Comparison of ENCODE assay signal across 8 mouse cellular contexts in the genomic region with DNA sequence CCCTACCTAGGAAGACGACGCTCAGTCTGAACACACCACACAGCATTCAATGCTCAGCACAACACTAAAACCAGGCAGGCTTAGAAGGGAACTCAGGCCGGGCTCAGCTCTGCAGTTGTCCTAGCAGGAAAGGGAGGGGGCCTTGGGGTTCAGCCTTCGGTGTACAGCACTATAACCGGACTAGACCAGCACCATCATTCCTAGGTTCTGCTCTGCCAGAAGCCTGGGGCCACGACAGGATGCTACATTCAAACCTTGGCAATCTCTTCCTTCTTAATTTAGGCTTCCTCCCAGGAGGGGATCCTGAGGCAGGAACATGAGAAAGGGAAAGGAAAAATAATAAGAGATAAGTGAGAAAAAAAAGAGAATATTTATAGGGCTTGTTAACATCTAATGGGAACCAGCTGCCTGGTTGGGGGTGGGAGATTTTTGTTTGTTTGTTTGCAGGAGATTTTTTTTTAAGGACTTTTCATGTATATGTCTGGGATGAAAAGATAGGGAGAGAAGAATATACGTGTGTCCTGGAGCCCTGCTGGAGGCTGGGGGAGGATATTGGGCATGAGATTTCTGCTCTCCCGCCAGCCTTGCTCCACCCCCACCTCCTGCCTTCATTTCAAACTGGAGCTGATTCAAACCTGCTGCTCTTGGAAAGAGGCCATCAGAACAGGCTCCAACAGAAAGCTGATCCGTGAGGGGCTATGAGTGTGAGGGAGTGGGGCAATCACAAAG.
DNase-seq lines count a peak whose midpoint lies in the region; ATAC-seq and TF ChIP-seq lines count a peak whose summit lies in the region.

No protein-coding gene starts in this region.

- no peak for TF ChIP-seq CTCF in lung, postnatal 0 days (IDR thresholded peaks at IDR 0.05)

- peak overlapping the region; percentile 92 for H3K27ac ChIP-seq in forebrain, embryonic 15.5 days (replicated peaks)
- H3K27ac ChIP-seq in lung, postnatal 0 days (ENCODE audit: low read length): peak overlapping the region; percentile 71

- H3K36me3 ChIP-seq in forebrain, embryonic 15.5 days: no peaks in the 10 kb centered on the region
- no peaks in the 10 kb centered on the region for H3K36me3 ChIP-seq in lung, postnatal 0 days (ENCODE audit: insufficient read depth, low read length)

- intact Hi-C loops in heart, postnatal 10 days (cut with DNase I): loop anchor here (5.0 kb wide), 1 partner anchor 75 kb away; a partner anchor contains a TSS

- H3K4me3 ChIP-seq in forebrain, embryonic 15.5 days: no peak overlapping the region
- no peak overlapping the region for H3K4me3 ChIP-seq in lung, postnatal 0 days (ENCODE audit: low read depth, low read length)

- no peaks in the 10 kb centered on the region for H3K9me3 ChIP-seq in forebrain, embryonic 15.5 days
- H3K9me3 ChIP-seq in lung, postnatal 0 days (ENCODE audit: low read length): no peaks in the 10 kb centered on the region

- peak; percentile 90 for ATAC-seq in forebrain, embryonic 15.5 days (replicated peaks)
- ATAC-seq in lung, postnatal 0 days: peak; percentile 69
- ATAC-seq in megakaryocyte, adult 5-6 weeks (ENCODE audit: poor library complexity, severe bottlenecking): no peak

- peak overlapping the region; percentile 29 for H3K4me2 ChIP-seq in forebrain, embryonic 15.5 days (replicated peaks)
- peak overlapping the region; percentile 5; the same call in 1 of the 2 replicates for H3K4me2 ChIP-seq in lung, postnatal 0 days (replicated peaks; ENCODE audit: low read depth, low read length)

- 14% methylated on average over 9 of the region's 9 CpGs for WGBS in forebrain, embryonic 15.5 days
- 27% methylated on average over 9 of the region's 9 CpGs for WGBS in lung, postnatal 0 days

- no peak overlapping the region for H3K9ac ChIP-seq in forebrain, embryonic 15.5 days (replicated peaks)
- H3K9ac ChIP-seq in lung, postnatal 0 days (replicated peaks; ENCODE audit: low read depth): no peak overlapping the region

- peak; percentile 60 for DNase-seq in right cerebral cortex, adult 18-20 months
- DNase-seq in right cerebral cortex, postnatal 14 days: no peak
- peak; percentile 74 to 76 for DNase-seq in heart, postnatal 10 days
- peak; percentile 64 for DNase-seq in kidney, postnatal 14 days
- peak; percentile 78 for DNase-seq in lung, postnatal 0 days (ENCODE audit: low spot score)
- DNase-seq in right cerebral cortex, postnatal 25 days: peak; percentile 51

- TF ChIP-seq EP300 in lung, postnatal 0 days (IDR thresholded peaks at IDR 0.05): no peak

- no peaks in the 10 kb centered on the region for H3K27me3 ChIP-seq in forebrain, embryonic 15.5 days
- no peaks in the 10 kb centered on the region for H3K27me3 ChIP-seq in lung, postnatal 0 days (replicated peaks; ENCODE audit: insufficient read depth, low read length)

- peaks cover 21% of the 10 kb centered on the region for H3K4me1 ChIP-seq in forebrain, embryonic 15.5 days
- peaks cover 20% of the 10 kb centered on the region; the same call in 1 of the 2 replicates for H3K4me1 ChIP-seq in lung, postnatal 0 days (ENCODE audit: insufficient read depth, low read depth, low read length)
